Mouse (Mus musculus) neutrophil, adult 59 days (primary cell): ENCODE data around the gene Tm6sf1. TPM values are rescaled to one million over a fixed set of nuclear protein-coding genes. Genes with fewer than 3 reads are reported as not detected.

ENCODE experiments used
- total RNA-seq, 2 experiments: library from RNA; stranded (reverse); gene quantifications; 1 replicate in 1 of 2; 2 replicates in 1 of 2; pipeline ENCODE4 v1.2.4; 2023

Gene Tm6sf1
- total RNA-seq = 100 to 1,000 TPM; 198 to 210 TPM

GRCm38 (mm10) chr7:81858968-81859721, at the start of gene Tm6sf1:
Gene Tm6sf1 (plus strand): TSS chr7:81859001.

GRCm38 (mm10) chr7:81829379-81829894, 29.4 kb upstream of the Tm6sf1 start, which contains the start of gene Btbd1:
Gene Btbd1 (minus strand): TSS chr7:81829431.

GRCm38 (mm10) chr7:81855694-81856093, 3.1 kb upstream of the Tm6sf1 start, which contains the start of gene Gm10160:
Gene Gm10160 (minus strand): TSS chr7:81855794.

Other genes with a start within 250 kb of the Tm6sf1 start
- gene Homer2, start 151.5 kb upstream of the Tm6sf1 start, total RNA-seq = under 1 TPM; 0.22 to 0.69 TPM
- 10 to 100 TPM; 48.0 to 50.6 TPM for gene Ramac, start 96.1 kb upstream of the Tm6sf1 start, total RNA-seq
- gene 3110040N11Rik, start 69.5 kb upstream of the Tm6sf1 start, total RNA-seq = 1 to 10 TPM; 7.6 to 9.5 TPM
- gene Btbd1, start 29.6 kb upstream of the Tm6sf1 start, total RNA-seq = 10 to 100 TPM; 48.1 to 60.9 TPM
- not detected for gene Gm10160, start 3.2 kb upstream of the Tm6sf1 start, total RNA-seq
- under 1 TPM in 1 of 2 experiments, not detected in 1; 0.07 TPM for gene Hdgfl3, start 75.5 kb downstream of the Tm6sf1 start, total RNA-seq
- not detected for gene Bnc1, start 133.3 kb downstream of the Tm6sf1 start, total RNA-seq